Comparison of ENCODE assay signal across 35 mouse cellular contexts in genomic region chr17:82822129-82822528, GRCm38 (mm10).
"Had no signal": no experiment of that assay in that cellular context is flagged by ENCODE, and none has a peak within 500 bp of the region (broad histone marks: within the 10 kb centered on the region; RNA-seq: fewer than 3 reads in every experiment).

No protein-coding gene starts in this region.

- H3K9me3 ChIP-seq: heart, embryonic 10.5 days; heart, embryonic 12.5 days; heart, embryonic 15.5 days; hindbrain, embryonic 12.5 days; hindbrain, embryonic 13.5 days; hindbrain, embryonic 15.5 days; intestine, embryonic 15.5 days; kidney, embryonic 15.5 days had no signal

- H3K36me3 ChIP-seq: heart, embryonic 10.5 days; heart, embryonic 12.5 days; heart, embryonic 13.5 days; heart, embryonic 15.5 days; hindbrain, embryonic 10.5 days; hindbrain, embryonic 12.5 days; hindbrain, embryonic 13.5 days; hindbrain, embryonic 15.5 days; intestine, embryonic 15.5 days; kidney, embryonic 15.5 days had no signal

- H3K9ac ChIP-seq: heart, embryonic 12.5 days; heart, embryonic 13.5 days; heart, embryonic 15.5 days; hindbrain, embryonic 12.5 days; hindbrain, embryonic 13.5 days; hindbrain, embryonic 14.5 days; hindbrain, embryonic 15.5 days; intestine, embryonic 15.5 days; kidney, embryonic 15.5 days had no signal

- H3K27me3 ChIP-seq: heart, embryonic 12.5 days; heart, embryonic 13.5 days; heart, embryonic 15.5 days; hindbrain, embryonic 12.5 days; hindbrain, embryonic 13.5 days; hindbrain, embryonic 15.5 days; intestine, embryonic 15.5 days; kidney, embryonic 15.5 days had no signal

- H3K4me2 ChIP-seq: heart, embryonic 11.5 days; heart, embryonic 12.5 days; heart, embryonic 13.5 days; heart, embryonic 15.5 days; hindbrain, embryonic 12.5 days; hindbrain, embryonic 13.5 days; hindbrain, embryonic 14.5 days; hindbrain, embryonic 15.5 days; intestine, embryonic 15.5 days; kidney, embryonic 15.5 days had no signal

- DNase-seq: heart, postnatal 10 days; heart, postnatal 14 days; heart, postnatal 36 days; heart, postnatal 4 days; kidney, adult 11 months; kidney, adult 18-20 months; kidney, adult 2 months; kidney, adult 8-10 months; kidney, adult 9 months; kidney, postnatal 10 days; kidney, postnatal 14 days; kidney, postnatal 25 days; kidney, postnatal 36 days; kidney, postnatal 4 days; layer of hippocampus, adult 9-11 months; layer of hippocampus, postnatal 36 days had no signal

- H3K4me3 ChIP-seq: heart, embryonic 10.5 days; heart, embryonic 12.5 days; heart, embryonic 13.5 days; heart, embryonic 15.5 days; hindbrain, embryonic 10.5 days; hindbrain, embryonic 12.5 days; hindbrain, embryonic 13.5 days; hindbrain, embryonic 15.5 days; intestine, embryonic 15.5 days; kidney, embryonic 15.5 days; layer of hippocampus, adult 2 months had no signal

- H3K4me1 ChIP-seq: heart, embryonic 10.5 days; heart, embryonic 12.5 days; heart, embryonic 13.5 days; heart, embryonic 15.5 days; hindbrain, embryonic 10.5 days; hindbrain, embryonic 12.5 days; hindbrain, embryonic 13.5 days; hindbrain, embryonic 15.5 days; intestine, embryonic 15.5 days; kidney, embryonic 15.5 days had no signal

- H3K27ac ChIP-seq: heart, embryonic 10.5 days; heart, embryonic 13.5 days; heart, embryonic 15.5 days; hindbrain, embryonic 10.5 days; hindbrain, embryonic 12.5 days; hindbrain, embryonic 13.5 days; hindbrain, embryonic 14.5 days; hindbrain, embryonic 15.5 days; hindbrain, postnatal 0 days; intestine, embryonic 15.5 days; kidney, embryonic 15.5 days; kidney, postnatal 0 days; layer of hippocampus, adult 2 months had no signal

- ATAC-seq: hindbrain, embryonic 16.5 days; hindbrain, postnatal 0 days; inflammation-experienced regulatory T-cells, adult 6 months; intestine, embryonic 15.5 days; intestine, embryonic 16.5 days; intestine, postnatal 0 days had no signal
